Mouse (Mus musculus): ENCODE results near the gene Hdac10. TPM values are rescaled to one million over a fixed set of nuclear protein-coding genes. Genes with fewer than 3 reads are reported as not detected.

Gene Hdac10
- total and polyA plus RNA-seq, 3 experiments: 23.3 to 26.6 TPM; not detected in 1

DNA sequence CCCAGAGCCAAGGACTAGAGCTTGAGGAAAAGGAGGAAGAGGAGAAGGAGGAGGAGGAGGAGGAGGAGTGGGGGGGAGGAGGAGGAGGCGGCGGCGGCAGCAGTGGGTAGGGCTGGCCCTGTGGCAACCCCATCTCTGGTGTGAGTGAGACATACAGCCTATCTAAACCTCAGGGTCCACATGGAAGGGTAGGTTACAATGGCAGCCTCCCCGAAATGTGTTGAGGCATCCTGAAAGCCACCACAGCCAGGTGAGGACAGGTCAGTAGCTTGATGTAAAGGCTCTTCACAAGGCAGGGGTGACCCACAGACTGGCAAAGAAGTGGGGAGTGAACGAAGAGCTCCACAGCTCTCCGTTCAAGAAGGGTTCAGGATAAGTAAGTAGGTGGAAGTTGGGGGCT is 10.0 kb upstream of the Hdac10 start:
- Histone ChIP-seq H3K4me1 (ENCODE audit: control insufficient read depth in 1 of 2, insufficient read depth in 2 of 2, low read length in 2 of 2) (no peaks in the 10 kb centered on the region), H3K27ac (ENCODE audit: control insufficient read depth, low read depth, low read length) (no peak overlapping the region), H3K4me3 (ENCODE audit: control insufficient read depth in 1 of 2, insufficient read depth in 1 of 2, low read depth in 2 of 2, low read length in 2 of 2) (no peak overlapping the region), H3K9ac (ENCODE audit: control insufficient read depth, low read depth, low read length, poor library complexity, severe bottlenecking) (no peak overlapping the region), H3K79me2 (ENCODE audit: control insufficient read depth, insufficient read depth, low read length, poor library complexity) (no peaks in the 10 kb centered on the region), H3K36me3 (ENCODE audit: control insufficient read depth in 1 of 2, insufficient read depth in 2 of 2, low read length in 2 of 2) (no peaks in the 10 kb centered on the region), H3K9me3 (replicated peaks; ENCODE audit: insufficient read depth, low read length) (no peaks in the 10 kb centered on the region), H3K27me3 (ENCODE audit: control insufficient read depth in 1 of 2, insufficient read depth in 2 of 2, low read length in 2 of 2) (no peaks in the 10 kb centered on the region; a peak in 1 of 4 replicates)
- no peak for DNase-seq (ENCODE audit: low read depth, low spot score)
- no peak for TF ChIP-seq POLR2AphosphoS2 (IDR thresholded peaks at IDR 0.05; ENCODE audit: low read length)
- TF ChIP-seq USF1 (IDR thresholded peaks at IDR 0.05; ENCODE audit: low read depth, low read length): no peak
- no peak for TF ChIP-seq POLR2AphosphoS5 (IDR thresholded peaks at IDR 0.05; ENCODE audit: borderline replicate concordance, low read depth, low read length)

DNA sequence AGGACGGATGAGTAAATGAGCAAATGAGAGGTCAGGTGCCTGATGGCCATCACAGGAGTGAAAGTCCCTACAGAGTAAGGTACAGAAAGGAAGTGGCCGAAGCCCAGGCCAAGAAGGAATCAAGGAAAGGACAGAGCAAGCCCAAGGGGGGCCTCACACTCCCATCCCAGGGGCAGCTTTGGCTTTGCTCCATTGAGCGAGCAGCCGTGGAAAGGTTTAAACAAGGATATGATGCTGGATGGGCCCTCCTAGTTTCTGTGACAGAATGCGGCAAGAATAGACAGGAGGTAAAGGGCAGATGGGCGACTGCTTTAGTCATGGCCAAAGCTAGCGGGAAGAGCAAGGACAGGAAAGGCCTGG is 9.5 kb upstream of the Hdac10 start:
- Histone ChIP-seq H3K4me3 (ENCODE audit: control insufficient read depth in 1 of 2, insufficient read depth in 1 of 2, low read depth in 2 of 2, low read length in 2 of 2) (no peak overlapping the region), H3K27ac (ENCODE audit: control insufficient read depth, low read depth, low read length) (no peak overlapping the region), H3K9ac (ENCODE audit: control insufficient read depth, low read depth, low read length, poor library complexity, severe bottlenecking) (no peak overlapping the region), H3K79me2 (ENCODE audit: control insufficient read depth, insufficient read depth, low read length, poor library complexity) (no peaks in the 10 kb centered on the region), H3K27me3 (ENCODE audit: control insufficient read depth in 1 of 2, insufficient read depth in 2 of 2, low read length in 2 of 2) (no peaks in the 10 kb centered on the region; a peak in 1 of 4 replicates), H3K9me3 (replicated peaks; ENCODE audit: insufficient read depth, low read length) (no peaks in the 10 kb centered on the region), H3K36me3 (ENCODE audit: control insufficient read depth in 1 of 2, insufficient read depth in 2 of 2, low read length in 2 of 2) (no peaks in the 10 kb centered on the region), H3K4me1 (ENCODE audit: control insufficient read depth in 1 of 2, insufficient read depth in 2 of 2, low read length in 2 of 2) (no peaks in the 10 kb centered on the region)
- no peak for DNase-seq (ENCODE audit: low read depth, low spot score)
- no peak for TF ChIP-seq UBTF (IDR thresholded peaks at IDR 0.05; ENCODE audit: borderline replicate concordance, insufficient read depth, low read depth, low read length)
- TF ChIP-seq NELFE (IDR thresholded peaks at IDR 0.05; ENCODE audit: low read depth, low read length): no peak
- no peak for TF ChIP-seq RAD21 (IDR thresholded peaks at IDR 0.05; ENCODE audit: low read depth, low read length)
- TF ChIP-seq ELF1 (IDR thresholded peaks at IDR 0.05; ENCODE audit: low read depth, low read length): no peak
- no peak for TF ChIP-seq ZKSCAN1 (IDR thresholded peaks at IDR 0.05; ENCODE audit: low read depth, low read length)
- no peak for TF ChIP-seq JUND (IDR thresholded peaks at IDR 0.05; ENCODE audit: low read depth, low read length)
- TF ChIP-seq MXI1 (IDR thresholded peaks at IDR 0.05; ENCODE audit: low read depth, low read length): no peak
- no peak for TF ChIP-seq KAT2A (conservative IDR thresholded peaks at IDR 0.05; ENCODE audit: low read depth, low read length)
- TF ChIP-seq CHD2 (IDR thresholded peaks at IDR 0.05; ENCODE audit: low read length): no peak

DNA sequence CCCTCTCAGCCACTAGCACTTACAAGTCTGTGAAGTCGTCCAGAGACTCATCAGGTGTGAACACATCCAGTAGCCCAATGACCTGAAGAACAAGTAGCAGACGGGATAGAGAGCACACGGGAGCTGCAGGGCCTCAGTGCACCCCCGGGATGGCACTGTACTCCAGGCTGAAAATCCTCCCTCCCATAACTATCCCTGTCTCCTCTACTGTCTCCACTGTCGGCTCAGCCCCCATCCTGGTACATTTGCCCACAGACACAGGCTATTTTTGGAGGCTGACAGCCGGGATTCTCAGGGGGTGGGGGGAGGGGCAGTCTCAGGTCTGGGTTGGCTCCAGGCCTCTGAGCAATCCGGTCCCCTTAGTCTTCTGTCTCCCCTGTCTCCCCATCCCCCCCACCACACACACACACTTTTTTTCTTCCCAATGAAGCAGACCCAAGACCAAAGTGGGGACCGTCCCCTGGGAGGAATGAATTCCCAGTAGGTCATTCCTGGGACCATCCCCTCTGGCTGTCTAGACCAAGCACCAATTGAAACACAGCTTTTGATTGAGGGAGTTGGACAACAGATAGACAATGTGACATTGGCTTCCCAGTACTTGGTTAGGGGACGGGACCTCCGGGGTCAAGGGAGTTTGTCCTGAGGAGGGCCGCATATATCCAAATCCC is 9.0 kb upstream of the Hdac10 start:
- no peaks in the 10 kb centered on the region for H3K4me1 ChIP-seq (ENCODE audit: control insufficient read depth in 1 of 2, insufficient read depth in 2 of 2, low read length in 2 of 2)
- TF ChIP-seq TAL1 (IDR thresholded peaks at IDR 0.05; ENCODE audit: low read length): no peak
- no peak for TF ChIP-seq TCF12 (IDR thresholded peaks at IDR 0.05; ENCODE audit: low read depth, low read length)
- no peak for TF ChIP-seq MEF2A (IDR thresholded peaks at IDR 0.05; ENCODE audit: extremely low read depth, insufficient replicate concordance, low read depth, low read length, poor library complexity, severe bottlenecking)
- no peaks in the 10 kb centered on the region for H3K9me3 ChIP-seq (replicated peaks; ENCODE audit: insufficient read depth, low read length)
- no peaks in the 10 kb centered on the region for H3K79me2 ChIP-seq (ENCODE audit: control insufficient read depth, insufficient read depth, low read length, poor library complexity)
- no peak for DNase-seq (ENCODE audit: low read depth, low spot score)
- no peak overlapping the region for H3K4me3 ChIP-seq (ENCODE audit: control insufficient read depth in 1 of 2, insufficient read depth in 1 of 2, low read depth in 2 of 2, low read length in 2 of 2)
- no peaks in the 10 kb centered on the region for H3K36me3 ChIP-seq (ENCODE audit: control insufficient read depth in 1 of 2, insufficient read depth in 2 of 2, low read length in 2 of 2)
- no peak overlapping the region for H3K27ac ChIP-seq (ENCODE audit: control insufficient read depth, low read depth, low read length)
- no peak overlapping the region for H3K9ac ChIP-seq (ENCODE audit: control insufficient read depth, low read depth, low read length, poor library complexity, severe bottlenecking)
- no peaks in the 10 kb centered on the region; a peak in 1 of 4 replicates for H3K27me3 ChIP-seq (ENCODE audit: control insufficient read depth in 1 of 2, insufficient read depth in 2 of 2, low read length in 2 of 2)
